Mouse (Mus musculus): ENCODE data around the gene Ptx4.

DNA sequence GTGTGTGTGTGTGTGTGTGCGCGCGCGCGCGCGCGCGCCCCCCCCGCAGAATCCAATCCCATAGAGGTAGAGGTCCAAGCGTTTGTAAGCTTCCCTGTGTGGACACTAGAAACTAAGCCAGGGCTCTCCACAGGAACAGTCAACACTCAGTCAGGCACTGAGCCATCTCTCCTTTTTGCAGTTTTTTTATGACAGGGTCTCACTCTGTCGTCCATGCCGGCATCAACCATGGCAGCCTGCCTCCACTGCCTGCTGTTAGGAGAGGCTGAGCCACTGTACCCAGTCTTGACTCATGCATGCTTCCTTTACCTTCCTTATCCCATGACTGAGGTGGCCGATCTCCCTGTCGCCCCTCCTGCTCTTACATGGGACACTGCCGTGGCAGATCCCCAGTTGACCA lies 12.8 kb upstream of the Ptx4 start:
- TF ChIP-seq EP300 (IDR thresholded peaks at IDR 0.05; ENCODE audit: insufficient read depth, low read depth, low read length) (no peak), CTCF (IDR thresholded peaks at IDR 0.05; ENCODE audit: low read depth, low read length) (no peak)

All from ES-Bruce4 (cell line).